Mouse (Mus musculus): ENCODE data around the gene Nptx1. TPM values are rescaled to one million over a fixed set of nuclear protein-coding genes. Genes with fewer than 3 reads are reported as not detected.

Gene Nptx1
- total RNA-seq (2015; ENCODE audit: low replicate concordance) (not detected in 2 replicates), total RNA-seq (2017; ENCODE audit: low replicate concordance) (not detected in 2 replicates)

DNA sequence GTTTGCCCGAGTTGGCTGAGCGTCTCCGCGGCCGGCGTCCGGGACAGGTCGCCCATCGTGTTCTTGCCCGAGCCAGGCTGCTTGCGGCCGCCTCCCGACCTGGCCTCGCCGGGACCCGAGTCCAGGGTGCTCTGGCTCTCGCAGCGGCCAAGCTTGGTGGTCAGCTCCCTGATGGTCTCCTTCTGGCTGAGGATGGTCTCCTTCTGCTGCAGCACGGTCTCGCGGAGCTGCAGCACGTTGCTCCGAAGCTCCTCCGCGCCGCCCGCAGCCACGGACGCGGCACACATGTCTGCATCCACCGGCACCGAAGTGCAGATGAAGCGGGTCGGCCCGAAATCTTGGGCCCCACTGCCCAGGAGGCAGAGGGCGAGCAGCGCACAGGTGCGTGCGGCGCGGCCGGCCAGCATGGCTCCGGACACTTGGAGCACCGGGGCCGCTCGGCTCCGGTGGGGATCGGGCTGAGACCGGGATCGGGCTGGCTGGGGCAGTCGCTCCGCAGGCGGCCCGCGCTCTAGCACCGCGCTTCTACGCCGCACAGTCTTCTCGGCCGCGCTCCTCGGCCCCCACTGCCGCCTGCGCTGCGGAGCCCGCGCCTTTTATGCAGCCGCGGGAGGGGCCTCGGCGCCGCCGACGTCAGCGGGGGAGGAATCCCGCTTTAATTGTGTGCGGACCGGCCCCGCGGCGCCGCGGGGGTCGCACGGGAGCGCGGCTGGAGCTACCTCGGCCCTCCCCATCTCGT, at the start of gene Nptx1:
Gene Nptx1 (minus strand): TSS at position 571 of the 739 bp plus-strand sequence.
- ATAC-seq (replicated peaks; ENCODE audit: low FRiP score, poor library complexity, severe bottlenecking), result no peak

DNA sequence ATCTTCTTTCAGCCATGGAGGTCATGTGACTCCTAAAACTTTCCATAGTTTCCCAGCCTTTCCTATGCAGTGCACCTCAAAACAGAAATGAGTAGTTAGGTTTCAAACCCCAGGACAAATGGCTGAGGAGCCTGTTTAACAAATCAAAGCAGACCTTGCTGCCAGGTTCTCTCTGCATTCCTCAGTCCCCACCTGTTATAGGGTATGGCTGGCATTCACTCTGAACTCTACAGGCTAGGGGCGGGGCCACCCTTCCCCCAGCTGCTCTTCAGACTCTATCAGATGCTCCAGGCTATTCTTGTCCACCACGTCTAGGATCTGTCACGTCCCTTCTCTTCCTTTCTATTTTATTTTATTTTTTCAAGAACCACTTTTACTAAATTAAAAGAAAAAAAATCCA, 46.4 kb upstream of the Nptx1 start:
- ATAC-seq (replicated peaks; ENCODE audit: low FRiP score, poor library complexity, severe bottlenecking), result no peak

DNA sequence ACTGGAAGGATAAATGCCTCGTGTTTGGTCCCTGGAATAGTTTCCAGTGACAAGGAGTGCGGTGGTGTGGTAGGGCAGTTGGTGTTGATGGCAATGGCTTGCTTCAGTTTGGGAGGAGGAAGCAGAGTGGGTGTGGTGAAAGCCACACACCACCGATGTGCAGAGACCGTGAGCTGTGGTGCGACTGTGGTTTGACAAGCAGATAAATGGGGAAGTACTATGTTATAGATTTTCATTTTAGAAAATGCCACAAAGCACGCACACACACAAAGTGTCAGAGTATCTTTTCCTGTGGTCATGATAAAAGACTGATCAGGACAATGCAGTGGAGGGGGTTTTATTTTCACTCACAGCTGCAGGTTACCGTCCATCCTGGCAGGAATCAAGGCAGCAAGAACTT, 41.7 kb upstream of the Nptx1 start:
- ATAC-seq (replicated peaks; ENCODE audit: low FRiP score, poor library complexity, severe bottlenecking), result no peak

DNA sequence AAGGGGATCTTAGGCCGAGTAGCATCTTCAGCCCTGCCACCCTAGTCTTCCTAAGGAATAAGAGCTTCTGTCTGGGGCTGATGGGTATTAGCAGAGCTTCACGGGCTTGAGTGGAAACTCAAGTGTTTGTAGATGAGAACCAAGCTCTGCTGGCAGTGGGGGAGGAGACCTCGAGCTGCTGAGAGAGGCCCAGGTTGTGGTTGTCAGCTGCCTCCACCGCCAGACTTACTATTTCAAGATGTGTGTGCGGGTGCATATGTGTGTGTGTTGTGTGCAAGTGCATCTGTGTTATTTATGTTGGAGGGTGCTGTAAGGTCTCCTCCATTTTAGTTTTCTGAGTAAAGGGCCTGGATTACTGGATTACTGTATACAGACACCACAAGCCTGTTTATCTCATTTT, 39.6 kb upstream of the Nptx1 start:
- no peak for ATAC-seq (replicated peaks; ENCODE audit: low FRiP score, poor library complexity, severe bottlenecking)

DNA sequence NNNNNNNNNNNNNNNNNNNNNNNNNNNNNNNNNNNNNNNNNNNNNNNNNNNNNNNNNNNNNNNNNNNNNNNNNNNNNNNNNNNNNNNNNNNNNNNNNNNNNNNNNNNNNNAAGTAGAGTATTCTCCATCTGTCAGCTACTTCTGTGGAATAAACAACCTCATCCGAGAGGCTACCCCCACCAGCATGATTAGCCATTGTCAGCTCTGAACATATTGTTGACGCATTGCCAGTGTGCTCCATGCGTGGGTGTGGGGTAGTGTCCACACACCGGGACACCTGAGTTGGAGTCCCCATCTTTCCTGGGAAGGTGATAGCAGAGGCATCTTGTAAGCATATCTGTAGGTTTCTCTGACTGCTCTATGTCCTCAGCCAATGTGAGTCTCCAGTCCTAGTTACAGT, 39.0 kb upstream of the Nptx1 start:
- no peak for ATAC-seq (replicated peaks; ENCODE audit: low FRiP score, poor library complexity, severe bottlenecking)

DNA sequence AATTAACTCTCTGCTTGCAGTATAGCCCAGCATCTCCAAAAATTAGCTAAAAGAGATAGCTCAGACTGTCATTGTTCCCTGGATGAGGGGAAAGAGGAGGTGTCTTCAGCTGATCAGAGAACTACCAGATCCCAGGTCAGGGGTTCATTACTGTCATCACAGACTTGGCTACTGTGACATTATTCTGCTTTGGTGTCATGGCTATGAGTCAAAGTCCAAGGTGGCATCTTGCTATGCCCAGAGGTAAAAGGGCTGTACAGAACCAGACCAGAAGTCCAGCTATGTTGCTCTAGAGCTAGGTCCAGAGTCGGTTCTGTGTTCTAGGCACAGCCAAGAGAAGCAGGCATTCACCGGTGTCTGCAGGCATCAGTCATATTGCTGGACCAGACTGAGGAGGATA, 30.2 kb upstream of the Nptx1 start:
- no peak for ATAC-seq (replicated peaks; ENCODE audit: low FRiP score, poor library complexity, severe bottlenecking)

DNA sequence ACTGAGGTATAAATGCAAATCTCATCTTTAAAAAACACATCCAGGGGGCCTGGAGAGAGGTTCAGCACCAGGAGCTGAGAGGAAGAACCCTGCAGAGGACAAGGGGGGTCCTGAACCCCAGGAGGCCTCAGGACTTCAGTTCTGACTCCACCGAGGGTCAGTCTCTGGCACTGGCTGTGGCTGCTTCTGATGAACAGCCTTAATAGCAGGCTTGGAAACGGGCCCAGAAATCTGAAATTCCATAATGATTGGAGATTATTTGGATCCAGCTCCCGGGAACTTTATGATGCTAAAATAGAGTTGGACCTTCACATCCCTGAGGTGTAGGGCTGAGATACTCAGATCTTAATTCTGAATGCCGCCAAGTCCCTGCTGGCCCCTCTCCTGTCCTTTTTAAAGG, 29.3 kb upstream of the Nptx1 start:
- no peak for ATAC-seq (replicated peaks; ENCODE audit: low FRiP score, poor library complexity, severe bottlenecking)

DNA sequence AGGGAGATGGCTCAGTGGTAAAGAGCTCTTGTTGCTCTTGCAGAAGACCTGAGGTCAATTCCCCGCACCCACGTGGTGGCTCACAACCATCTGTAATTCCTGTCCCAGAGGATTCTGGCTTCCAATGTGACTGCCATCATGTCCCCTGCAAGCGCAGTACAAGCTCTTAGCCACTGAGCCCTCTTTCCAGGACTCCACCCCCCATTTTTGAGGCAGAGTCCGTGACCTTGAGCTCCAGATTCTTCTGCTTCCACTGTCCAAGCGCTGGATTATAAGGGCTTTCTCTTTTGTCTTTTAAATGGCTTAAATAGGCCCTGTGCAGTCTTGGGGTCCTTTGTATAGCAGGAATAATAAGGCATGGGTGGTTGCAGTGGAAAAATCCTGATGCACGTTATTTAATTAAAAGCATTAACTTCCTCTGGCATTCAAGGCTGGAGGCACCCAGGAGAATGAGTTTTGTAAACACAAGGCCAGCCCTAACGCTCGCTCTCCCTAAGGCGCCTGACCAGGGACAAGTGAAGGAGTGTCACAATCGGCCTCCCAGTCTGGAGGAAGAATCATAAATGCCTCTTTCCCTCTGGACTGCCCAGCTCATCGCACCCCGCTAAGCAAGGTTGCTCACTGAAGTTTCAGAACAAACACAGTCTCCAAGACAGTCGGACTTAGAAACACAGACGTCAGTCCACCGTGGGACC, 24.9 kb upstream of the Nptx1 start:
- no peak for ATAC-seq (replicated peaks; ENCODE audit: low FRiP score, poor library complexity, severe bottlenecking)

DNA sequence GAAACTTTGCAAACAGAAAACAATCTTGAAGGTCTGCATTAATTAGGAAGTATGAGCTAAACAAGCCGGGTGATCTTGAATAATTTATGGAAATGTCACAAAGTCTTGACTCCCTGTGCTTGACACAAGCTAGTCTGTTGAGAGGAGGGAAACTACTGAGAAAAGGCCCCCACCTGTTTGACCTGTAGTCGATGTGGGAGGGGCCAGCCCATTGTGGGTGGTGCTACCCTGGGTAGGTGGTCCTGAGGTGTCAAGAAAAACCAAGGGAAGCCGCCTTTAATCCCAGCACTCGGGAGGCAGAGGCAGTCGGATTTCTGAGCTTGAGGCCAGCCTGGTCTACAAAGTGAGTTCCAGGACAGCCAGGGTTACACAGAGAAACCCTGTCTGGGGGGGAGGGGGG, 18.6 kb upstream of the Nptx1 start:
- no peak for ATAC-seq (replicated peaks; ENCODE audit: low FRiP score, poor library complexity, severe bottlenecking)

DNA sequence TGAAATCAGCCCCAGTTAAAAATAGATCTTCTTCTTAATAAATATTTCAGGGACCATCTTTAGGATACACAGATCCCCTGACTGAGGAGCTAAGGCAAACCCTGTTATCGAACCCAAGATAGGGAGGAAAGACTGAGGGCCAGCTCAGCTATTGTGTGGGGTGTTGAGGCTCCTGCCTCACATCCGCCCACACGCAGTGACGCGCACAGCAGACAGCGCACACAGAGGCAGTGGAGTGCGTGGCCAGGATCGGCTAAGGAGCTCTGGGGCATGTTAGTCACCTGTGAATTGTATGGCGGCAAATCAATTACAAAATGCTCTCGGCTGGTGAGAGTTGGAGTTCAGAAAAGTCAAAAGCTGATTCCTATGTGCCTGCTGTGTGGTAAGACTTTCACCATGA, 18.1 kb upstream of the Nptx1 start:
- ATAC-seq (replicated peaks; ENCODE audit: low FRiP score, poor library complexity, severe bottlenecking), result no peak

DNA sequence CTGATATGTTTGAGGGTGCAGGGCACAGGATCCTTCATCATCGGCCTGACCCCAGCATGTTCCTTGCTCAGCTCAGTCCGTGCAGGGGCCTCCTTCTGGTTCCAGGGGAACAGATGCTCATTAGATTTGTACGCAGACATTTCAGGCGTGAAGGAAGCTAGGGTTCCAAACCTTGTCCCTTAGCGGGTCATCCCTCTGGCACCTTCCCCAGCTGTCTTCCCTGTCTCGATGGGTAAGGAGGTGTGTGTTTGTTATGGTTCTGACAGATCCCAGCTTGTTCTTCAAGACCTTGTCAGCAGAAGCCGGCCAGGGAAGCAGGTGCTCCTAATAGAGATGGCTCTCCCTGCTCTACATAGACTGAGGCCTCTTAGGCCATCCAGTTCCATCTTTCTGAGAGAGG, 17.5 kb upstream of the Nptx1 start:
- ATAC-seq (replicated peaks; ENCODE audit: low FRiP score, poor library complexity, severe bottlenecking), result no peak

DNA sequence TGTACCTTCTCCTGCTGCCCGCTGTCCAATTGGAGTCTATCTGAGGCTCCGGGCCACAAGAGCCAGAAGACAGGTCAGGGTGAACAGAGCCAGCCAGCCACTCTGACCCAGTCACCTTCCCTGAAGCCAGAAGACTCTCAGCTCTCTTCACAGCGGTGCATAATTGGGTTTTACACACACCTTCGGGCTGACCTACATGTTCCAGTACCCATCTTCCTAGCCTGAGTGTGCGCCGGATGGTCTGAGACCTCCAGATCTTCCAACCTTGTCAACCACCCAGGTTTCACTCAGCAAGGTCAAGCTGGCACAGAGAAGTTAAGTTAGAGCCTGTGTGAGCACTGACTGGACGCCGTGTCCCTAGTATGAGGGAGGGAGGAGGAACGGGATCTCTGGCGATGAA, 16.8 kb upstream of the Nptx1 start:
- ATAC-seq (replicated peaks; ENCODE audit: low FRiP score, poor library complexity, severe bottlenecking), result no peak

DNA sequence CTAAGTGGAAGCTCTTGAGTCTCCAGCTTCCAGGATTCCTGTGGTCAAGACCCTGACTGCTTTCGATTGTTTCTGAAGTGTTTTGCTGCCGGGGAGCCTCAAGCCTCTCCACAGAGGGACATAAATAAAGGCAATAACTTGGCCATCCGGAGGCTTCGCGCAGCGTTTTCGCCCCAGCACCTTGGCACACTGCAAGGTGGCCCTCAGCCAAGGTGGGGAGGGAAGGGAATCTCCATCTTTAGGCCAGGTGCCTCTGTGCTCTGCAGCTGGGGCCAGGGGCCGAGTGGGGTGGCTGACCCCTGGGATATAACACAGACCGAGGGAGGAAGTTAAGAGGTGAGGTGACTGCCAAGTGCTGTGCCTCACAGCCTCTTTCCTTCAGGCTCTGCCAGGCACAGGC, 15.6 kb upstream of the Nptx1 start:
- no peak for ATAC-seq (replicated peaks; ENCODE audit: low FRiP score, poor library complexity, severe bottlenecking)

DNA sequence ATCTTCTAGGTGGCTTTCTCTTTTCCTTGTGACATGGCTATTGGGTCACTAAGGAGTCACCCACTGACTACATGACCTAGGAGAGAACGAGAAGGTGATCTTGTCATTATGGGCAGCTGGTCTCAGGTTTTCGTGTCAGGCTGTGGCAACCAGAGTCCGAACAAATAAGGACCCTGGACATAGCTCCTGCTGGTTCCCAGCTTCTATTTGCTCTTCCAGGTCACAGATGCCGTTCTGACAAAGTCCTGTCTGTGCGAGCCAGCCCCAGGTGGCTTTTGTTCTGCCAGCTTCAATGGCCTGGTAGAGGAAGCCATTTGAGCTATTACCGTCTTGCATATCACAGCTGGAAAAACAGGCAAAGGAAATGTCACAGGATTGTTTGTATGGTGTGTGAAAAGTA, 14.7 kb upstream of the Nptx1 start:
- ATAC-seq (replicated peaks; ENCODE audit: low FRiP score, poor library complexity, severe bottlenecking), result no peak

DNA sequence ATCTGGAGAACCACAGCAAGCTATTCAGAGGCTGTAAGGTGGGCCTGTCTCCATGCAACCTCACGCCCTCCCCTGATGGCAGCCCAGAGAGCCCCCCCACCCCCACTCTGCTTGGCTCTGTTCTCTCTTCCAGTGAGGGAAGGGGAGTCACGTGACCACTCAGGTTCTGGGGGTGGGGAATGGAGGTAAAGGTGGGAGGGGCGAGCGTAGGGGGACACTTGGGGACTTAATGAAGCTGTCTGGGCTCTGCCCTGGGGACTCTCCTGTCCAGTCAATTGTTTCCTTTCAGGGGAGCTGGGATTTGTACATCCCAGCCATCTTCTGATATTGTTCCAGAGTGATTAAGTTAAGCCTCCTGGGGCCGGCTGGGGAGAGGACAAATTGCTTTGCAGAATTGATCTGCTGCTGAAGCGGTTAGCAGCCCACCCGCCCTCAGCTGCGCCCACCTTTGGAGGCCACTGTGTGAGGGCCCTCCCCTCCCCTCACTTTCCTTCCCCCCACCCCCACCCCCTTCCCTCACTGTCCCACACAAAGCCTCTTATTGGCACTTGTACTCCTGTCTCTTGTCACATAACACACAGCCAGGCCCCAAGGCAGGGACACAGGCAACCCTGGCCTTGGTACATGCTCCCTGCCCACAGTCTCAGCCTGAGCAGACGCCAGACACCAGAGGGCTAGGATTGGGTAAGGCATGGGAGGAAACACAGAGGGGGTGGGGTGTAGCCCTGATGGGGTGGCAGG, 11.5 kb upstream of the Nptx1 start:
- ATAC-seq (replicated peaks; ENCODE audit: low FRiP score, poor library complexity, severe bottlenecking), result no peak

DNA sequence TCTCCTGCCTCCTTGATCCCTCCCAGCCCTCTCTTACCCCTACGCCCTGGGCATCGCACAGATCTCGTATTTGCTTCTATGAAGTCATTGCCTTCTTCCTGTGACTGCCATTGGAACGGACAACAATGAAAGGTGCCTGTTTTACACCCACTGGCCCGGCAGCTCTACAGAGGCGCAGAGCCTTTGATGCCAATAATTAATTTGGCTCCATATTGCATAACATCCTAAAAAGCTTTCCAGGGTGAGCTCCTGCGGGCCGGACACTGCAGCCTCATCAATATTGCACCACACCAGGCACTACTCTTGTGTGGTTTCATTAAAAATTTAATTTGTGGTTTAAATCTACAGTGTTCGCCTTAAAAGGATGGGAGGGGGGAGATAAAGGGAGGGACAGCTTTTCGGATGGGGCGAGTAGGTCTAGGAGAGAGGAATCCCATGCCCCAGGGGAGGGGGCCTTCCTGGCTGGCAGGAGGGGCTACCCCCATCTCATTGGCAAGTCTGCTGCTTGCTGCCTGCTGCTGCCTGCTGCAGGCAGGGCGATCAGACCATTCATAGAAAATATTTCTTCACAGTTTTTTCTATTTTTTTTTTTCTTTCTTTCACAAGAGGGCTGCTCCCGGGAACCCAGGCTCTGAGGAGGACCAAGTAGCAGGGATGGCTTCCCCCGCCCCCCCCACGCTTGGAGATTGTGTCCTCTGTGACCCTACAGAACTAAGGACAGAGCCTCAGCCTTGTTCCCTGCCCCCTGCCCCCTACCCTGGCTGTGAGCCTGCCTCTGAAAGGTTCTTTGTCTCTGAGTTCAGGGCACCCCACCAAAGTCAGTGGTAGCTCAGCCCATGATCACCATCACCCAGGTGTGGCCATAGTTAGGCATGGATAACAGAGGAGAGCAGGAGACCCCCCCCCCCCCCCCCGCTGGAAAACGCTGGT, 10.7 kb upstream of the Nptx1 start:
- ATAC-seq (replicated peaks; ENCODE audit: low FRiP score, poor library complexity, severe bottlenecking), result no peak

DNA sequence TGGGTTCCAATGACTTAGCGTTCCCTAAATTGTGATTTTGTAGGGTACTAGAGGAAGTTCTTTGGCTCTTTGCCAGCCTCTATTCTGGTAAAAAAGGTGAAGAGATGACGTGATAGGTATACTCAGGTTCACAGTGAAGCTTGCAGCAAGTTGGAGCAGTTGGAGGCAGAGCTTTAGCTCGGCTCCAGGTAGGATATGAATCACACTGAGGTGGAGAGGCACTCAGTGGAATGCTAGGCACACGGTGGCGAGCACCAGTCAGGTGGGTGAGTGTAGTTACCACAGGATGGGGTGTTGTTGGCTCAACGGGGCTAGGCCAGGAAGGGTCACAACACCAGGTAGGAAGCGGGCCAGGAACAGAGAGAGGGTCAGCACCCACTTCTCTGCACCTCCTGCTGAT, 7.6 kb upstream of the Nptx1 start:
- no peak for ATAC-seq (replicated peaks; ENCODE audit: low FRiP score, poor library complexity, severe bottlenecking)

DNA sequence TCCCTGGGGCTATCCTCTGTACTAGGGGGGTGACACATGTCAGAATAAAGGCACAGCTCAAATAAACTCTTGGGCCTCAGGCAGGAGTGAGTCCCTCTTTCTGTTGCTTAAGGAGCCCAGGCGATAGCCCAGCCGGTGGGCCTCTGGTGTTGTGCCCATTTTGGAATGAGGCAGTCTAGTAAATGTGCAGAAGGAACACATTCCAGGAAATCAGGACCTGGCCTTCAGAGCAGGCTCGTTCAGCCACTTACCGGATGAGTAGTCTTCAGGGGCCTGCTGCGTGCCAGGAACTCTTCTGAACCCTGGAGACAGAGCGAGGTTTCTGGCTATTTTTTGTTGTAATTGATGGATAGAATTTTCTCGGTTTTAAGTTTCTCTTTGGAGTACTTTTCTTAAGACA, 7.2 kb upstream of the Nptx1 start:
- ATAC-seq (replicated peaks; ENCODE audit: low FRiP score, poor library complexity, severe bottlenecking), result no peak

DNA sequence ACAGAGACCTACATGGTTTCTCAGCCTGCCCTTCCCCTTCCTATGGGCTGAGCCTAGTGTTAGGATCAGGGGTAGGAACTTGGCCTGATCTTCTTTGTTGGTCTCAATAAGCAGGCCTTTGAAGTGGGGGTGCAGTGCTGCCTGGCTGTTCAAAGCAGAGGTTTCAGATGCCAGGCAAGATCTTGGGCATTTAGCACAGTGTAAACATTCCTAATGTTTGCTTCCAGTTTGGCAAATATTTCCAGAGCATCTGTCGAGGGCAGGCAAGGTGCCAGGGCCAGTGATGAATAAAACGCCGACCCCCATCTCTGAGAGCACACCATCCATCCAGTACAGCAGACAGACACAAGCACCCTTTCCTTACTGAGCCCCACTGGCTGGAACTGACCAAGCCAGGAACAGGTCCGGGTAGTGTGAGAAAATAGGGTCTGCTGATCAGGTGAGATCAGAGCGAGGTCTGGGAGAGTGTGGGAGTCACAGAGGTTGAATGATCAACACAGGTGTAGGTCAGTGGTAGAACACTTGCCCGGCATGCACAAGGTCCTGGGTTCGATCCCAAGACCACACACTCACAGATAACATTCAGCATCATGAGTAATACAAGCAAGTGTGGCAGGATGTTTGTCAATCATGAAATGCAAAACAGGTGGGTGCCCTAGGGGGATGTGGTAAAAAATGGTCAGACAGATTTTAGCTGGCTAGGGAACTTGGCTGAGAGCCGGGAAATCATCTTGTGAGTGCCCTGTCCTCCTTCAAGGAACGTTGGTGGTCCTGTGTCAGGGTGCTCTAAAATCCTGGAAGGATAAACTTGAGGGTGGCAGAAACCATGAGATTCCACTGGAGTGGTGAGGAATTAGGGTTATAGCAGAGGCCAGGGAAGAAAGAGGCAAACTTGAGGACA, 5.6 kb upstream of the Nptx1 start:
- ATAC-seq (replicated peaks; ENCODE audit: low FRiP score, poor library complexity, severe bottlenecking), result no peak
